Mouse (Mus musculus) neutrophil, adult 59 days (primary cell): ENCODE data around the gene 2310009B15Rik. TPM values are rescaled to one million over a fixed set of nuclear protein-coding genes. Genes with fewer than 3 reads are reported as not detected.

Experiments used
- total RNA-seq, 2 experiments: library from RNA; stranded (reverse); gene quantifications; 1 replicate in 1 of 2; 2 replicates in 1 of 2; pipeline ENCODE4 v1.2.4; 2023

The 2310009B15Rik gene
- 1 to 10 TPM; 7.1 to 9.5 TPM for total RNA-seq

GRCm38 (mm10) chr1:138856101-138856950, at the start of gene 2310009B15Rik:
2310009B15Rik (minus strand) TSS chr1:138856852.

DNA sequence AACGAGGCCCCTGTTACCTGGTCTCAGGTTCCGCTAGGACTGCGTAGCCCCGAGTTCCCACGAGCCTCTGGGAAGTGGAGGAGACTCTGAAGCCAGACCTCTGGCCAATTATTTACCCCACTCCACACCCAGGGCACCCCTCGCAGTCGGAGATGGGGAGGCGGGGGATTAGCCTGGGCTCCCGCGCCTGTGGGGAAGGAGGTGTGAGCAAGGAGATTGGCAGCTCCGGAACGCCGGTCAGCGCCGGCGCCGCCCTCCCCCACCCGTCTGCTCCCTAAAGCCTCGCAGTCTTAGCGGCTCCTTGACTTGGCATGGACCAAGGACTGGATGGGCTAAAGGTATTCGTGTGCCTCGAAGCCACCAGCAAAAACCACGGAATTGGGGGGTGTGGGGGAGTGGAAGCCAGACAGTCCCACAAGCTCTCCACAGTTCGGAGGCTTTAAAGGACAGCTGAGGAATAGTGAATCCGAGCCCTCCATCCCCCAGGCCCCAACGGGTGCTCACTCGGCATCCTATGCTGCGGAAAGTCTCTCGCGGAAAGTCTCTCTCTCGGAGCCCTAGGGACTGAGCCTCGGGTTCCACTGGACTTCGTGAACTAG, 8.0 kb downstream of the 2310009B15Rik start, which contains the start of gene Lhx9:
TSS of gene Lhx9 (minus strand) at position 67 of the 599 bp plus-strand sequence.

Other genes starting within 250 kb of the 2310009B15Rik start
- 10 to 100 TPM; 31.2 to 39.3 TPM for gene Nek7, start 236.7 kb downstream of the 2310009B15Rik start, total RNA-seq
- gene Lhx9, start 8.3 kb downstream of the 2310009B15Rik start, total RNA-seq, result not detected
- gene Dennd1b, start 106.6 kb upstream of the 2310009B15Rik start, total RNA-seq, result 10 to 100 TPM; 39.0 to 45.0 TPM